Mouse (Mus musculus) stomach, postnatal 0 days (tissue): ENCODE results near the gene Gtf2i.

Experiments used
- CTCF ChIP-seq: IDR thresholded peaks from 2 replicates; pipeline ENCODE4 v1.5.1; 2016; ENCODE audit warnings: antibody characterized with exemption, low read depth, mild to moderate bottlenecking, moderate library complexity
- EP300 ChIP-seq: optimal IDR thresholded peaks from 2 replicates; pipeline ENCODE3; 2016; ENCODE audit warnings: antibody characterized with exemption

GRCm38 (mm10) chr5:134304639-134305038, 9.9 kb downstream of the Gtf2i start:
- no peak for TF ChIP-seq CTCF
- no peak for TF ChIP-seq EP300
